Mouse (Mus musculus) left cerebral cortex, adult 6 months (tissue): ENCODE data around the gene Gm49380. TPM values are rescaled to one million over a fixed set of nuclear protein-coding genes. Genes with fewer than 3 reads are reported as not detected.

ENCODE experiments used
- long read RNA-seq, 2 experiments: library from polyadenylated mRNA; unstranded; transcript quantifications; one replicate each; pipeline ENCODE4 v2.0.0; 2019 to 2020
- polyA plus RNA-seq: library from polyadenylated mRNA; unstranded; fragments of <200 nt; fragmentation: Nextera tagmentation; gene quantifications from 2 replicates; pipeline ENCODE4 v1.2.3, GENCODE M21; 2021

Gene Gm49380
- 0.18 and 0.23 TPM in 2 replicates for polyA plus RNA-seq
- long read RNA-seq, experiment 1, partial matches to known transcripts: 0 of 24 reads
- long read RNA-seq, experiment 1, other reads (novel, unspliced or antisense): 24 of 24 reads
- long read RNA-seq, experiment 2, partial matches to known transcripts: 0 of 35 reads
- long read RNA-seq, experiment 2, other reads (novel, unspliced or antisense): 35 of 35 reads

DNA sequence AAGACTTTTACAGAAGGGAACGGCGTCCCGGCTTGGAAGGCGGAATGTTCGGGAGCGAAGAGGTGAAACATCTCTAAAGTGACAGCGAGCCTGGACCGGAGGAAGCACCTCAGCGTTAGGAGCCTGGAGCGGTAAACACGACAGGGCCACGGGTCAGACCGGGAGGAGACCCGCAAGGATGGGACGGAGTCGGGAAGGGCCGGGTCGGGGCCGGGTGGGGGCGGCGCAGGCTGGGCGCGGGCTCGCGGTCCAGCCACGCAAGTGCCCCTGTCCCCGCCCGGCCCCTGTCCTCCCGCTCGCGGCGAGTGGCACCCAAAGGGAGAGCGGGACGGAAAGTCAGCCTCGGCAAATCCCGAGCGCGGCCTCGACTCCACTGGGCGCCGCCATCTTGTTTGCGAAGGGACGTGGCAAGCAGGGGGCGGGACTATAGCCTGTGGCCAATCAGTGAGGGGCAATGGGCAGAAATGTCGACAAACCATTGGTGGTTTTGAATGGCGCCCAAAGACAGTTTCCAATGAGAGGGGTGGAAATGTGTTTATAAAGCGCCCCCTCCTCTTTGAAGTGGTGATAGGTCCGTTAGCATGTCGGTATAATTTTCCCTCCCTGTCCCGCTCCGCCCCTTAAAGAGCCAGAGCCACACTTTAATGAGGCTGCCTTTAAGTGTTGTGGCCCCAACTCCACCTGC, at the start of gene Gm49380, which contains the start of gene Rnf26:
Gene Gm49380, minus strand, starts transcription at position 396 of the 685 bp plus-strand sequence.
Gene Rnf26, minus strand, starts transcription at position 413 of the 685 bp plus-strand sequence.

DNA sequence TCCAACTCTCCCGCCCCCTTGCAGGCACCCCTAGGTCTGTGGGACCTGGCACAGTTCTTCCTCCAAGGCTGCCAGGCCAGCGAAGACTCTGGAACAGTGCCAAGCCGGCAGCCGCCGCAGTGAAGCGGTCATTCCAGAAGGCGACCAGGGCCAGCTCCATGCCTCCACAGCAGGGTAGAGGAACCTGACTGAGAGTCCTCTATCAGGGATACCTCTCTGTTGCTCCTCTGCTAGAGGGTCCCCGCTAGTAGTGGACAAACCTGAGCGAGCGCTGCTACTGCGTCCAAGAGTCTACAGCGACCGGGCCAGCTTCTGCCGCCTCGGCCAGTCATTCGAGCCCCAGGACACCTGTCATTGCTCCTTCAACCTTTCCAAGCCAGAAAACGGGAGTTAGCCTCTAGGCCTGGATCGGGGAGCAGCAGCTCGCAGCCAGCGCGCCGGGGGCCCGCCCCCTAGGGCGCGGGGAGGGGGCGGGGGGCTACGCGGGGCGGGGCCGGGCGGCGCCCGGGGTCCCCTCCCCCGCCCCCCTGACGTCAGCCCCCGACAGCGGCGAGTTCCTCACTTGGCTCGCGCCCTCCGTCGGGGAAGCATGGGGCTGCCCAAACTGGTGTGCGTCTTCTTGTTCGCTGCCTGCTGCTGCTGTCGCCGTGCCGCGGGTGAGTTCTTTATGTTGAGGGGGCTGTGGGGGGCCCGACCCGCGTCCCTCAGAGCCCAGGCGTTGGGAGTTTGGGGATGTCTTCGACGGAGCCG, 21.0 kb upstream of the Gm49380 start, which contains the start of gene Mcam:
Gene Mcam, plus strand, starts transcription at position 369 of the 750 bp plus-strand sequence.

DNA sequence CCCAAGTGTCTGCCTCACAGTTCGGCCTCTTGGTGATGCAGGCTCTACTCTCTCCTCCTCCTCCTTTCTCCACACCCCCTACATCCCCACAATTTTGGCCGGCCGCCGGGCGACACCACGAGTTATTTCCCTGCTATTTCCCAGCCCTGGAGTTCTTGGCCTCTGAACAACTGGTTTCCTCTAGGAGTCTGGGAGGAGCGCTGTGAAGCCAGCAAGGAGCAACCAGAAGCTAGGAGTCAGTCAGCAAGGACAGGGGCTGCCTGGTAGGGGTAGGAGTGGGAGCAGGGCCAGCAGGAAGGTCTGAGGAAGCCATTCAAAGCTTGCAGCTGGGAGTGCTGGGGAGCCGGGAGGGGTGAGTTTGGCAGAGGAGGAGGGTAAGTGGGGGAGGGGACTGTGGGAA, 6.2 kb downstream of the Gm49380 start, which contains the start of gene C1qtnf5:
Gene C1qtnf5, plus strand, starts transcription at position 136 of the 400 bp plus-strand sequence.

DNA sequence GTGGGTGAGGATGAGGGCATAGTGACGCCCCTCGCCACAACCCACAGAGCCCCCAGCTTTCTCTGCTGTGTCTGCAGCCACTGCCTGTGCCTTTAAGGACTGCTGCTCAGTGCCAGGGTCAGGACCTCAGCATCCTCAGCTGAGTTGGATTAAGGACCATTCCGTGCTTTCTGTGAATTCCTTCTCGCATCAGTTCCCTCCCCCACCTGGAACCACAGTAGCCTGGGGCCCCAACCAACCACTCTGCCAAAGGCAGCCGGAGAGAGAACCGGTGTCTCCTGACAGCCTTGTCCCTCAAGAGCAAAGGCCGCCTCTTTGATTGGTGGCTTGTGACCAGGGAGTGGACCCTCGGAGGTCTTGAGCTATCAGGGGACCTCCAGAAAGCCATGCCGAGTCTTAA, 11.8 kb downstream of the Gm49380 start, which contains the start of gene Mfrp:
Gene Mfrp, plus strand, starts transcription at position 240 of the 400 bp plus-strand sequence.

DNA sequence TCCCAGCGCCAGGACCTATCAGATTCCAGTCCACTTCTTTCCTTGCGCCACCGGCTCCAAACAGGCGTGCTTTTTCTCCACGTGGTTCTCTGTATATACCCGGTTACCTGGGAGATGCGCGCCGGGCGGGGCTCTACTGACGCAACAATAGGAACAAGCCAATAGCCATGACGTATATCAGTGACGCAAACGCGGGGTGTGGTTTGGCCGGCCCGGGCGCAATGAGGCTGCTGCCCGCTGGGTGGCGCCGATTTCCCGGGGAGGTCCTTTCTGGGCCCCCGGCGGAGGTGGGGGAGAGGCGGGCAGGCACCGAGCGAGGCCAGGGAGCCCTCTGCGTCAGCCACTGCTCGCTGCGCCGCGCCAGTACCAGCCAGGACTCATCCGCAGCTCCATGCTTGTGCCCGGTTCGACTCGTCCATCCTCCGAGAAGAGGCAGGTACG, 46.5 kb downstream of the Gm49380 start, which contains the start of gene Usp2:
Gene Usp2, plus strand, starts transcription at position 237 of the 441 bp plus-strand sequence.

DNA sequence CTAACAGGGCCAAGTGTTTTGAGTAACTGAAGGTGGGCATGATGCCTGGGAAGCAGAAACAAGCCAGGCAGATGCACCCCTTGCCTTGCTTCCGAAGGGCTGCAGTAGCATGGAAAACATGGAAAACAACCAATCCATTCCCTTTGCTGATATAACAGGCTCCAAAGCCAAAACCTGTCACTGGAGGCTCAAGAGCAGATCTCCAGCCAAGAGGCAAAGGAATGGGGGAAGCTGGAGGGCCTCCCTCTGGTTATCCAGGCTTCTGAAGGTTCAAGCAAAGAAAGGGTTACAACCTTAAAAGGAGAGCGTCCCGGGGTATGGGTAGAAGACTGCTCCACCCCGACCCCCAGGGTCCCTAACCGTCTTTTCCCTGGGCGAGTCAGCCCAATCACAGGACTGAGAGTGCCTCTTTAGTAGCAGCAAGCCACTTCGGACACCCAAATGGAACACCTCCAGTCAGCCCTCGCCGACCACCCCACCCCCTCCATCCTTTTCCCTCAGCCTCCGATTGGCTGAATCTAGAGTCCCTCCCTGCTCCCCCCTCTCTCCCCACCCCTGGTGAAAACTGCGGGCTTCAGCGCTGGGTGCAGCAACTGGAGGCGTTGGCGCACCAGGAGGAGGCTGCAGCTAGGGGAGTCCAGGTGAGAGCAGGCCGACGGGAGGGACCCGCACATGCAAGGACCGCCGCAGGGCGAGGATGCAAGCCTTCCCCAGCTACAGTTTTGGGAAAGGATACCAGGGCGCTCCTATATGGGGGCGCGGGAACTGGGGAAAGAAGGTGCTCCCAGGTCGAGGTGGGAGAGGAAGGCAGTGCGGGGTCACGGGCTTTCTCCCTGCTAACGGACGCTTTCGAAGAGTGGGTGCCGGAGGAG, 70.2 kb downstream of the Gm49380 start, which contains the start of gene Thy1:
Gene Thy1, plus strand, starts transcription at position 549 of the 872 bp plus-strand sequence.

Other genes with a start within 250 kb of the Gm49380 start
- gene Thy1, start 70.1 kb downstream of the Gm49380 start, polyA plus RNA-seq: 304 and 337 TPM in 2 replicates
- gene Usp2, start 46.5 kb downstream of the Gm49380 start, polyA plus RNA-seq: 119 and 125 TPM in 2 replicates
- gene Mfrp, start 11.8 kb downstream of the Gm49380 start, polyA plus RNA-seq: 0.04 and 0.09 TPM in 2 replicates
- 25.1 and 31.8 TPM in 2 replicates for gene C1qtnf5, start 6.3 kb downstream of the Gm49380 start, polyA plus RNA-seq
- gene Rnf26, start within 50 bp of the Gm49380 start, polyA plus RNA-seq: 9.9 and 25.8 TPM in 2 replicates
- 3.0 and 4.2 TPM in 2 replicates for gene Mcam, start 21.0 kb upstream of the Gm49380 start, polyA plus RNA-seq
- gene Cbl, start 120.5 kb upstream of the Gm49380 start, polyA plus RNA-seq: 8.2 and 8.3 TPM in 2 replicates
- 5.5 and 6.3 TPM in 2 replicates for gene Ccdc153, start 127.2 kb upstream of the Gm49380 start, polyA plus RNA-seq
- gene Pdzd3, start 138.0 kb upstream of the Gm49380 start, polyA plus RNA-seq: 0.29 and 0.55 TPM in 2 replicates
- 3.7 and 6.2 TPM in 2 replicates for gene Nlrx1, start 155.1 kb upstream of the Gm49380 start, polyA plus RNA-seq
- gene Abcg4, start 175.1 kb upstream of the Gm49380 start, polyA plus RNA-seq: 16.5 and 27.8 TPM in 2 replicates
- gene Hinfp, start 192.2 kb upstream of the Gm49380 start, polyA plus RNA-seq: 3.3 and 4.6 TPM in 2 replicates
- 18.2 and 67.4 TPM in 2 replicates for gene C2cd2l, start 206.8 kb upstream of the Gm49380 start, polyA plus RNA-seq
- gene Dpagt1, start 212.5 kb upstream of the Gm49380 start, polyA plus RNA-seq: 8.7 and 14.8 TPM in 2 replicates
- gene H2afx, start 221.2 kb upstream of the Gm49380 start, polyA plus RNA-seq: 41.4 and 74.1 TPM in 2 replicates
- gene Hmbs, start 230.7 kb upstream of the Gm49380 start, polyA plus RNA-seq: 26.9 and 35.2 TPM in 2 replicates
- gene Vps11, start 248.2 kb upstream of the Gm49380 start, polyA plus RNA-seq: 40.5 and 45.1 TPM in 2 replicates